Mouse (Mus musculus): ENCODE measurements around the gene Cts3.
"Not testable (repeated sequence)": the region's sequence is repeated elsewhere in the genome, so short reads cannot be mapped to it uniquely, and the experiment has no call there.

Gene Cts3

DNA sequence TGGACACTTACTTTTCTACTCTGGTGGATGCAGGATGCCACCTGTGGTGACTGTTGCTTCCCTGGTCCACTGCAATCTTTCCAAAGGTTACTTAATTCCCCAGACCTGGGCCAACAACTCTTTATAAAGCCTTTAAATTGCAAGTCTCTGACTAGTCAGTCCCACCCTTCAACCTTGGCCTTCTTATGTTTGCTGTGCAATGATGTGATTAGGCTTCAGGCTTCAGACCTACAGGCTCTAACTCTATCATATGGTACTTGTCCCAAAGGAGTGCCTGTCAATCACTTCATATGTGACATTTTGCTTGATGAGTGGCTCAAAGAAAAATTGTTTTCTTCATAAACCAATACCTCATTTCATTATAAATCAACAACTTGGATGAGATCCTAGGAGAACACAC, at the start of gene Cts3:
Gene Cts3 (minus strand): TSS at position 101 of the 400 bp plus-strand sequence.
- DNase-seq: no peak

DNA sequence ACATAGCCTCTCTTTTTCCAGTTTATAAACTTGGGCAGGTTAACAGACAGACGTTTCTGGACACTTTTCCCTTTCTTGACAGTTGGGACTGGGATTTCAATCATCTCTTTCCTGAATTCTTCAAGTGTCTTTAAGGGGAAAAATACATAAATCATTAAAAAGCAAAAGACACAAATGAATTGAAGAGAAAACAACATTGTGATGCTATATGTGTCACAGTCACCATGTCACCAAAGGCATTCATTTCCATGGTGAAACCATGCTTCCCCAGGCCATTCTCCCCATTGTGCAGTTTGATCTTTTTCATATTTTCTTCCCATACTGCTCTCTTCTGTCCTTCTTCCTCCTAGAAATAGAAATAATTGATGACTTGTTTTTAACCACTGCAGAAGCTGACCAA, 1.9 kb downstream of the Cts3 start, which contains the start of gene Gm49352:
Gene Gm49352 (minus strand): TSS at position 101 of the 400 bp plus-strand sequence.
- not testable (repeated sequence) for DNase-seq

GRCm38 (mm10) chr13:61541631-61542030, 28.3 kb downstream of the Cts3 start, which contains the start of gene Ctsm:
Gene Ctsm (minus strand): TSS chr13:61541839.
- no peak for DNase-seq

Data from cerebellum, adult 18-20 months (tissue).